Comparison of ENCODE assay signal across 8 mouse cellular contexts in the genomic region with DNA sequence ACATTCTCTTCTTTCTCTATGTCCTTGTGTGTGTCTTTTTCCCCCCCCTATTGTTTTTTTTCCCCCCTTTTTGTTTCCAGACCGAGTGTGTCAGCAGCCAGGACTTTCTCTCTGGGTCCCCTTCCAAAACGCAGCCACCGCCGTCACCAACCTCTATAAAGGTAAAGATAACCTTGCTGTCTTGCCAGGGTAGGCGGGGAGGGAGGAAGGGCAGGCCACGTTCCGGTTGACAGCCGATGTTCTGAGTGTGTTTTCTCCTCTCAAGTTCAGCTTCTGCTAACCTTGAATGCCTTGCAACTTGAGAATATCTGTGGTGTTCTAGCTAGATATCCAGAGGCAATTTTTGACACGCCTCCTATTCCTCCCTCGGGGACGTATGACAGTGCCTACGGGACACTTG. TPM values are rescaled to one million over a fixed set of nuclear protein-coding genes. Genes with fewer than 3 reads are reported as not detected.
DNase-seq lines count a peak whose midpoint lies in the region; ATAC-seq lines count a peak whose summit lies in the region.

No protein-coding gene starts in this region.

- peak overlapping the region; percentile 92 for H3K4me2 ChIP-seq in heart, embryonic 14.5 days (ENCODE audit: low read length)
- peak overlapping the region; percentile 70 for H3K4me2 ChIP-seq in midbrain, embryonic 15.5 days

- H3K27ac ChIP-seq in heart, embryonic 14.5 days (replicated peaks in 1 of 2; ENCODE audit: control insufficient read depth in 1 of 2, insufficient read depth in 1 of 2, low read depth in 2 of 2, low read length in 2 of 2), result peak overlapping the region; percentile 92 to 98
- H3K27ac ChIP-seq in midbrain, embryonic 15.5 days, result peak overlapping the region; percentile 91

- WGBS in heart, embryonic 14.5 days, result 1% methylated on average over 12 of the region's 12 CpGs
- WGBS in midbrain, embryonic 15.5 days, result under 1% methylated on average over 12 of the region's 12 CpGs

- H3K4me3 ChIP-seq in megakaryocyte, embryonic 14.5 days (replicated peaks), result peak overlapping the region; percentile 99
- peak overlapping the region; percentile 94 to 99 for H3K4me3 ChIP-seq in heart, embryonic 14.5 days (ENCODE audit: control insufficient read depth in 1 of 2, insufficient read depth in 1 of 2, low read depth in 1 of 2, low read length in 2 of 2)
- H3K4me3 ChIP-seq in midbrain, embryonic 15.5 days, result peak overlapping the region; percentile 69

- H3K4me1 ChIP-seq in megakaryocyte, embryonic 14.5 days, result peaks cover 44% of the 10 kb centered on the region
- peaks cover 0 to 22% of the 10 kb centered on the region in 2 experiments; a peak in 2 of 4 replicates for H3K4me1 ChIP-seq in heart, embryonic 14.5 days (ENCODE audit: control insufficient read depth in 2 of 2, insufficient read depth in 2 of 2, low read length in 2 of 2)
- peaks cover 42% of the 10 kb centered on the region for H3K4me1 ChIP-seq in midbrain, embryonic 15.5 days

- ATAC-seq in megakaryocyte, adult 5-6 weeks (ENCODE audit: poor library complexity, severe bottlenecking), result no peak
- ATAC-seq in heart, embryonic 14.5 days (ENCODE audit: insufficient number of reproducible peaks, insufficient read depth, low FRiP score, low read depth), result no peak
- no peak for ATAC-seq in midbrain, embryonic 15.5 days (replicated peaks)

- H3K9ac ChIP-seq in heart, embryonic 14.5 days (ENCODE audit: low read length), result peak overlapping the region; percentile 100
- H3K9ac ChIP-seq in midbrain, embryonic 15.5 days, result peak overlapping the region; percentile 87

- H3K36me3 ChIP-seq in megakaryocyte, embryonic 14.5 days (replicated peaks; ENCODE audit: low read length), result peaks cover 48% of the 10 kb centered on the region
- peaks cover 32% of the 10 kb centered on the region for H3K36me3 ChIP-seq in heart, embryonic 14.5 days (ENCODE audit: control insufficient read depth, insufficient read depth, low read length)
- H3K36me3 ChIP-seq in midbrain, embryonic 15.5 days (replicated peaks), result 0 out of 2 replicates have a peak, but pooled peaks cover 3% of the 10 kb centered on the region

- no peaks in the 10 kb centered on the region for H3K27me3 ChIP-seq in megakaryocyte, embryonic 14.5 days (replicated peaks)
- no peaks in the 10 kb centered on the region for H3K27me3 ChIP-seq in heart, embryonic 14.5 days (ENCODE audit: control insufficient read depth, insufficient read depth, low read length)
- H3K27me3 ChIP-seq in midbrain, embryonic 15.5 days (replicated peaks), result no peaks in the 10 kb centered on the region

- DNase-seq in embryo, embryonic 11 days, result peak; percentile 28
- peak; percentile 49 to 66 for DNase-seq in kidney, postnatal 25 days
- DNase-seq in thymus, postnatal 25 days, result peak; percentile 29
- DNase-seq in urinary bladder, postnatal 10 days (ENCODE audit: low spot score), result no peak

- no peaks in the 10 kb centered on the region for H3K9me3 ChIP-seq in megakaryocyte, embryonic 14.5 days
- no peaks in the 10 kb centered on the region for H3K9me3 ChIP-seq in heart, embryonic 14.5 days (ENCODE audit: control insufficient read depth, low read length)
- H3K9me3 ChIP-seq in midbrain, embryonic 15.5 days, result no peaks in the 10 kb centered on the region

RNA-seq across cellular contexts. Expression of gene 1810013L24Rik, which starts 1.3 kb away (rescaled TPM):
- polyA plus RNA-seq in megakaryocyte, embryonic 14.5 days (2012; ENCODE audit: insufficient read depth, low replicate concordance), result 8.9 and 10.6 TPM in 2 replicates
- 45.2 and 57.7 TPM in 2 replicates for total RNA-seq in megakaryocyte, adult 5-6 weeks (2015)
- 48.3 and 56.3 TPM in 2 replicates for total RNA-seq in megakaryocyte, adult 5-6 weeks (2017)
- 12.5 and 13.7 TPM in 2 replicates for polyA plus RNA-seq in heart, embryonic 14.5 days (2014; fragmentation: Nextera tagmentation; extraction: Ambion mirVana)
- polyA plus RNA-seq in midbrain, embryonic 15.5 days (2015; fragmentation: Nextera tagmentation; extraction: Ambion mirVana), result 27.7 and 29.0 TPM in 2 replicates

RNA-seq across cellular contexts. Expression of gene Usp7, which starts 39.1 kb away (rescaled TPM):
- polyA plus RNA-seq in megakaryocyte, embryonic 14.5 days (2012; ENCODE audit: insufficient read depth, low replicate concordance), result 4.5 and 8.0 TPM in 2 replicates
- total RNA-seq in megakaryocyte, adult 5-6 weeks (2015), result 127 and 132 TPM in 2 replicates
- total RNA-seq in megakaryocyte, adult 5-6 weeks (2017), result 122 and 137 TPM in 2 replicates
- polyA plus RNA-seq in heart, embryonic 14.5 days (2014; fragmentation: Nextera tagmentation; extraction: Ambion mirVana), result 27.3 and 28.3 TPM in 2 replicates
- 32.2 and 34.2 TPM in 2 replicates for polyA plus RNA-seq in midbrain, embryonic 15.5 days (2015; fragmentation: Nextera tagmentation; extraction: Ambion mirVana)
